Mouse (Mus musculus) urinary bladder, postnatal 4 days (tissue): ENCODE results near the gene Cdk2ap2.
"Not testable (repeated sequence)": the region's sequence is repeated elsewhere in the genome, so short reads cannot be mapped to it uniquely, and the experiment has no call there.

Source experiments
- DNase-seq, 2 experiments: peaks; one replicate each; pipeline ENCODE4 v3.0.0; 2021 to 2022; ENCODE audit warnings: low spot score in 2 of 2

The Cdk2ap2 gene

GRCm38 (mm10) chr19:4117006-4117405 lies 20.0 kb downstream of the Cdk2ap2 start:
- no peak for DNase-seq

- DNase-seq, result no peak
Measured at GRCm38 (mm10) chr19:4118350-4118749, 21.4 kb downstream of the Cdk2ap2 start.

GRCm38 (mm10) chr19:4119716-4120487 lies 22.9 kb downstream of the Cdk2ap2 start:
- no peak for DNase-seq

- DNase-seq, result no peak
Measured at GRCm38 (mm10) chr19:4120496-4120895, 23.5 kb downstream of the Cdk2ap2 start.

GRCm38 (mm10) chr19:4121097-4121805 lies 24.3 kb downstream of the Cdk2ap2 start:
- peak; percentile 95 to 98 for DNase-seq

- not testable (repeated sequence) for DNase-seq
Measured at GRCm38 (mm10) chr19:4121896-4122295, 24.9 kb downstream of the Cdk2ap2 start.

GRCm38 (mm10) chr19:4122411-4123370 lies 25.7 kb downstream of the Cdk2ap2 start:
- no peak for DNase-seq

- DNase-seq, result no peak
Measured at GRCm38 (mm10) chr19:4124432-4124831, 27.4 kb downstream of the Cdk2ap2 start.

- DNase-seq, result not testable (repeated sequence)
Measured at GRCm38 (mm10) chr19:4125268-4125667, 28.3 kb downstream of the Cdk2ap2 start.

- peak; percentile 98 to 99 for DNase-seq
Measured at GRCm38 (mm10) chr19:4125741-4126696, 29.0 kb downstream of the Cdk2ap2 start, which contains the start of gene Aip. TSS of gene Aip (minus strand) at chr19:4125858.

GRCm38 (mm10) chr19:4126759-4127495 lies 29.9 kb downstream of the Cdk2ap2 start:
- no peak for DNase-seq

- no peak for DNase-seq
Measured at GRCm38 (mm10) chr19:4129462-4129861, 32.5 kb downstream of the Cdk2ap2 start.

GRCm38 (mm10) chr19:4130106-4130505 lies 33.1 kb downstream of the Cdk2ap2 start:
- DNase-seq, result no peak

GRCm38 (mm10) chr19:4131075-4131474 lies 34.1 kb downstream of the Cdk2ap2 start:
- no peak for DNase-seq

- no peak for DNase-seq
Measured at GRCm38 (mm10) chr19:4131768-4132167, 34.8 kb downstream of the Cdk2ap2 start.

- DNase-seq, result no peak
Measured at GRCm38 (mm10) chr19:4134354-4134753, 37.4 kb downstream of the Cdk2ap2 start.

GRCm38 (mm10) chr19:4135229-4135962 lies 38.4 kb downstream of the Cdk2ap2 start:
- DNase-seq, result not testable (repeated sequence)

- not testable (repeated sequence) for DNase-seq
Measured at GRCm38 (mm10) chr19:4135963-4136345, 39.0 kb downstream of the Cdk2ap2 start.

- no peak for DNase-seq
Measured at GRCm38 (mm10) chr19:4136463-4136862, 39.5 kb downstream of the Cdk2ap2 start.
